Mouse (Mus musculus): ENCODE measurements around the gene Fbxo5. TPM values are rescaled to one million over a fixed set of nuclear protein-coding genes. Genes with fewer than 3 reads are reported as not detected.
A peak's percentile ranks its signal among the peaks of the same experiment; 100 is the strongest.

The Fbxo5 gene
- polyA plus RNA-seq, 2 experiments: 43.5 to 52.7 TPM

GRCm38 (mm10) chr10:5824779-5825178, 19.4 kb upstream of the Fbxo5 start:
- H3K4me1 ChIP-seq (ENCODE audit: control insufficient read depth, insufficient read depth, low read length): peaks cover 8% of the 10 kb centered on the region
- peak; percentile 81 for DNase-seq (ENCODE audit: low spot score)
- no peak for ATAC-seq (ENCODE audit: low FRiP score, low read depth)
- H3K27ac ChIP-seq (replicated peaks; ENCODE audit: low read depth, low read length): peak overlapping the region; percentile 52; the same call in 1 of the 2 replicates
- peak overlapping the region; percentile 89 for H3K4me3 ChIP-seq (replicated peaks; ENCODE audit: low read length)
- under 1% methylated on average over 3 of the region's 3 CpGs for WGBS
- TF ChIP-seq POLR2A (IDR thresholded peaks at IDR 0.05; ENCODE audit: borderline replicate concordance, extremely low read depth, insufficient read depth, insufficient read length): no peak
- H3K27me3 ChIP-seq (ENCODE audit: control insufficient read depth, insufficient read depth, low read length): no peaks in the 10 kb centered on the region
- H3K36me3 ChIP-seq (ENCODE audit: control insufficient read depth, insufficient read depth, low read length): peaks cover 13% of the 10 kb centered on the region
- no peaks in the 10 kb centered on the region for H3K9me3 ChIP-seq (ENCODE audit: control insufficient read depth, low read length)
- no peak overlapping the region for H3K9ac ChIP-seq (ENCODE audit: low read depth, low read length, severe bottlenecking)
- peak overlapping the region; percentile 61 for H3K4me2 ChIP-seq (replicated peaks; ENCODE audit: low read depth, low read length, severe bottlenecking)

GRCm38 (mm10) chr10:5823740-5824491, 18.5 kb upstream of the Fbxo5 start, which contains the start of gene Mtrf1l:
Mtrf1l (minus strand) TSS chr10:5823910.
- peak; percentile 98 for ATAC-seq (ENCODE audit: low FRiP score, low read depth)
- H3K9me3 ChIP-seq (ENCODE audit: control insufficient read depth, low read length): no peaks in the 10 kb centered on the region
- peak within 1 kb of the TSS; percentile 85 for H3K27ac ChIP-seq (replicated peaks; ENCODE audit: low read depth, low read length)
- under 1% methylated on average over 46 of the region's 47 CpGs for WGBS
- H3K4me3 ChIP-seq (replicated peaks; ENCODE audit: low read length): peak within 1 kb of the TSS; percentile 89
- no peaks in the 10 kb centered on the region for H3K27me3 ChIP-seq (ENCODE audit: control insufficient read depth, insufficient read depth, low read length)
- peaks cover 8% of the 10 kb centered on the region for H3K4me1 ChIP-seq (ENCODE audit: control insufficient read depth, insufficient read depth, low read length)
- H3K9ac ChIP-seq (ENCODE audit: low read depth, low read length, severe bottlenecking): peak within 1 kb of the TSS; percentile 79
- H3K4me2 ChIP-seq (replicated peaks; ENCODE audit: low read depth, low read length, severe bottlenecking): peak within 1 kb of the TSS; percentile 61
- peaks cover 22% of the 10 kb centered on the region for H3K36me3 ChIP-seq (ENCODE audit: control insufficient read depth, insufficient read depth, low read length)
- peak; percentile 98 for DNase-seq (ENCODE audit: low spot score)
- peak; percentile 50; the same call in 1 of the 2 replicates for TF ChIP-seq POLR2A (IDR thresholded peaks at IDR 0.05; ENCODE audit: borderline replicate concordance, extremely low read depth, insufficient read depth, insufficient read length)

GRCm38 (mm10) chr10:5823291-5823739, 17.9 kb upstream of the Fbxo5 start:
- no peak for TF ChIP-seq POLR2A (IDR thresholded peaks at IDR 0.05; ENCODE audit: borderline replicate concordance, extremely low read depth, insufficient read depth, insufficient read length)
- DNase-seq (ENCODE audit: low spot score) (peak; percentile 22), ATAC-seq (ENCODE audit: low FRiP score, low read depth) (no peak; the same call in 1 of the 2 replicates)
- peaks cover 28% of the 10 kb centered on the region for H3K36me3 ChIP-seq (ENCODE audit: control insufficient read depth, insufficient read depth, low read length)
- peak overlapping the region; percentile 61 for H3K4me2 ChIP-seq (replicated peaks; ENCODE audit: low read depth, low read length, severe bottlenecking)
- H3K27ac ChIP-seq (replicated peaks; ENCODE audit: low read depth, low read length): peak overlapping the region; percentile 85
- 0% methylated on average over 33 of the region's 37 CpGs for WGBS
- peak overlapping the region; percentile 89 for H3K4me3 ChIP-seq (replicated peaks; ENCODE audit: low read length)
- H3K9me3 ChIP-seq (ENCODE audit: control insufficient read depth, low read length): no peaks in the 10 kb centered on the region
- no peaks in the 10 kb centered on the region for H3K27me3 ChIP-seq (ENCODE audit: control insufficient read depth, insufficient read depth, low read length)
- H3K9ac ChIP-seq (ENCODE audit: low read depth, low read length, severe bottlenecking): peak overlapping the region; percentile 79
- H3K4me1 ChIP-seq (ENCODE audit: control insufficient read depth, insufficient read depth, low read length): peaks cover 8% of the 10 kb centered on the region

- WGBS: 89% methylated on average over 3 of the region's 3 CpGs
- no peak overlapping the region for H3K9ac ChIP-seq (ENCODE audit: low read depth, low read length, severe bottlenecking)
- ATAC-seq (ENCODE audit: low FRiP score, low read depth): no peak
Observed at GRCm38 (mm10) chr10:5818772-5819171, 13.4 kb upstream of the Fbxo5 start.

GRCm38 (mm10) chr10:5815968-5816367, 10.6 kb upstream of the Fbxo5 start:
- H3K27ac ChIP-seq (replicated peaks; ENCODE audit: low read depth, low read length): no peak overlapping the region
- 94% methylated on average over 2 of the region's 2 CpGs for WGBS
- H3K36me3 ChIP-seq (ENCODE audit: control insufficient read depth, insufficient read depth, low read length): peaks cover 82% of the 10 kb centered on the region
- no peaks in the 10 kb centered on the region for H3K9me3 ChIP-seq (ENCODE audit: control insufficient read depth, low read length)
- no peak for TF ChIP-seq POLR2A (IDR thresholded peaks at IDR 0.05; ENCODE audit: borderline replicate concordance, extremely low read depth, insufficient read depth, insufficient read length)
- no peak overlapping the region for H3K9ac ChIP-seq (ENCODE audit: low read depth, low read length, severe bottlenecking)
- H3K27me3 ChIP-seq (ENCODE audit: control insufficient read depth, insufficient read depth, low read length): no peaks in the 10 kb centered on the region
- H3K4me2 ChIP-seq (replicated peaks; ENCODE audit: low read depth, low read length, severe bottlenecking): no peak overlapping the region
- H3K4me1 ChIP-seq (ENCODE audit: control insufficient read depth, insufficient read depth, low read length): no peaks in the 10 kb centered on the region
- no peak overlapping the region for H3K4me3 ChIP-seq (replicated peaks; ENCODE audit: low read length)
- DNase-seq (ENCODE audit: low spot score) (no peak), ATAC-seq (ENCODE audit: low FRiP score, low read depth) (no peak)

More at GRCm38 (mm10) chr10:5818772-5819171, 13.4 kb upstream of the Fbxo5 start:
- no peak overlapping the region for H3K27ac ChIP-seq (replicated peaks; ENCODE audit: low read depth, low read length)
- no peak for DNase-seq (ENCODE audit: low spot score)
- H3K4me2 ChIP-seq (replicated peaks; ENCODE audit: low read depth, low read length, severe bottlenecking): no peak overlapping the region
- no peak overlapping the region for H3K4me3 ChIP-seq (replicated peaks; ENCODE audit: low read length)
- no peak for TF ChIP-seq POLR2A (IDR thresholded peaks at IDR 0.05; ENCODE audit: borderline replicate concordance, extremely low read depth, insufficient read depth, insufficient read length)
- H3K4me1 ChIP-seq (ENCODE audit: control insufficient read depth, insufficient read depth, low read length): peaks cover 8% of the 10 kb centered on the region
- no peaks in the 10 kb centered on the region for H3K27me3 ChIP-seq (ENCODE audit: control insufficient read depth, insufficient read depth, low read length)
- peaks cover 63% of the 10 kb centered on the region for H3K36me3 ChIP-seq (ENCODE audit: control insufficient read depth, insufficient read depth, low read length)
- no peaks in the 10 kb centered on the region for H3K9me3 ChIP-seq (ENCODE audit: control insufficient read depth, low read length)

Data from limb, embryonic 14.5 days (tissue).